Comparison of ENCODE assay signal across 14 mouse cellular contexts in the genomic region with DNA sequence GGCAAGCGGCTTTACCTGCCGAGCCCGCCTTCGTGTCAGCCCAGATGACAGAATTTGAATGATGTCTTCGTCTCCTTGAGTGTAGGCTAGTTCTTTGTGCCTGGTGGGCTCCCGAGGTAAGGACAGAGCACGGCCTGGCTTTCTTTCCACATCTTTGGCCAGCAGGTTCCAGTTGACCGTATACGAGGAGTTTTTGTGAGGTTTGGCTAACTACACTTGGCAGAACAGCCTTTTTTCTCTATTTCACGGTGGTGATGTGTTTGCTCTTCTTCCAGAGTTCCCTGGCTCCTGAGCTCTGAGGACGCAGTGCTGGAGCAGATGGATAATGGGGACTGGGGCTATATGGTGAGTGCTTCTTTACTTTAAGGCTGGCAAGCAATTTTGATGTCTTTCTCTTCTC. TPM values are rescaled to one million over a fixed set of nuclear protein-coding genes. Genes with fewer than 3 reads are reported as not detected.
"Had no signal": no experiment of that assay in that cellular context is flagged by ENCODE, and none has a peak within 500 bp of the region (broad histone marks: within the 10 kb centered on the region; RNA-seq: fewer than 3 reads in every experiment).

No protein-coding gene starts in this region.

- H3K27me3 ChIP-seq: liver, embryonic 12.5 days had no signal

- H3K4me2 ChIP-seq: limb, embryonic 13.5 days; liver, embryonic 12.5 days; lung, embryonic 14.5 days; midbrain, embryonic 15.5 days; neural tube, embryonic 12.5 days had no signal

- H3K4me3 ChIP-seq: limb, embryonic 13.5 days; liver, embryonic 12.5 days; midbrain, embryonic 10.5 days; midbrain, embryonic 15.5 days; neural tube, embryonic 12.5 days had no signal

- H3K27ac ChIP-seq: limb, embryonic 13.5 days; midbrain, embryonic 10.5 days; midbrain, embryonic 15.5 days; neural tube, embryonic 12.5 days; stomach, postnatal 0 days had no signal

- ATAC-seq: liver, embryonic 12.5 days; midbrain, embryonic 15.5 days had no signal

- DNase-seq: left cerebral cortex, postnatal 4 days; lung, embryonic 14.5 days; lung, postnatal 4 days had no signal

- H3K9ac ChIP-seq: limb, embryonic 13.5 days; liver, embryonic 12.5 days; lung, embryonic 14.5 days; midbrain, embryonic 15.5 days; neural tube, embryonic 12.5 days had no signal

- H3K9me3 ChIP-seq: limb, embryonic 13.5 days; liver, embryonic 12.5 days; midbrain, embryonic 10.5 days; midbrain, embryonic 15.5 days; neural tube, embryonic 12.5 days had no signal

RNA-seq across cellular contexts. Expression of gene Acox2, which starts 39.3 kb away (rescaled TPM):
- total RNA-seq: layer of hippocampus, adult 18-20 months; left cerebral cortex, adult 18-20 months; megakaryocyte, adult 5-6 weeks; monocyte, adult 5-6 weeks; neutrophil, adult 5-6 weeks had no signal
- polyA plus RNA-seq: limb, embryonic 13.5 days; midbrain, embryonic 15.5 days; neural tube, embryonic 12.5 days had no signal
